Mouse (Mus musculus) spleen, postnatal 10 days (tissue): Measurements from ENCODE around the gene Mrpl38.
"Not testable (repeated sequence)": the region's sequence is repeated elsewhere in the genome, so short reads cannot be mapped to it uniquely, and the experiment has no call there.

Experiments used
- DNase-seq, 2 experiments: peaks; one replicate each; pipeline ENCODE4 v3.0.0; 2021 to 2022; ENCODE audit warnings: low spot score in 2 of 2

The Mrpl38 gene

DNA sequence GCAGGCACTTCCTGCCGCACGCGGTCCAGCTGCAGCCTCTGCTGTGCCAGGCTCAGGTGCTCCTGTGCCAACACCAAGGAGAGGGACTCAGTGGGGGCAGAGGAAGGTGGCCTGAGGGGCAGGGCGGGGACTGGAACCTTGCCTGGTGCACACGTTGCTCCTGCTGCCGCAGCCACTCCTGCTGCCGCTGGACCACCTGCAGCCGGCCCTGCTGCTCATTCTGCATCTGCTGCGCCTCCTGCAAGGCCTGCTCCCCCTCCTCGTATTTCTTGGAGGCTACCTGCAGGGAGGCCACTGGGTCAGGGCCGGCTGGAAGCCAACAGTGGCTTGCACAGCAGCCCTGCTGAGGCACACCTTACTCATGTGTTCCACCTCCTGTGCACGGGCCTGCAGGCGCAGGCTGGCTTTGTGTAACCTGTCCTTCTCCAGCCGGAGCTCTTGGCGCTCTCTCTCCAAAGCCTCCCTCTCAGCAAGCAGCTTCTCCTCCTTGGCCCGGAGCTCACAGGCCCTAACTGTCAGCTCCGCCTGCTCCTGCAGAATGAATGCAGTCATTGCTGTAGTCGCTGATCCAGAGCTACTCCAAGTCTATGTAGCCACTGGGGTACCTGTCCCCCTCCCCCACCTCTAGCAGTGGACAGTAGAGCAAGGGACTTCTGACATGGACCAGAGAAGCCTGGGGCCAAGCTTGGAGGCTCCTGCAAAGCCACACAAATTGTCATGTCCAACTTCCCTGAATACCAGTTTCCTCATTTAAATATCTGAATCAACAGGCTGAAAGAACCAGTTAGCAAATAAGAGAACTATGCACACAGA is 7.0 kb upstream of the Mrpl38 start:
- DNase-seq: no peak

DNA sequence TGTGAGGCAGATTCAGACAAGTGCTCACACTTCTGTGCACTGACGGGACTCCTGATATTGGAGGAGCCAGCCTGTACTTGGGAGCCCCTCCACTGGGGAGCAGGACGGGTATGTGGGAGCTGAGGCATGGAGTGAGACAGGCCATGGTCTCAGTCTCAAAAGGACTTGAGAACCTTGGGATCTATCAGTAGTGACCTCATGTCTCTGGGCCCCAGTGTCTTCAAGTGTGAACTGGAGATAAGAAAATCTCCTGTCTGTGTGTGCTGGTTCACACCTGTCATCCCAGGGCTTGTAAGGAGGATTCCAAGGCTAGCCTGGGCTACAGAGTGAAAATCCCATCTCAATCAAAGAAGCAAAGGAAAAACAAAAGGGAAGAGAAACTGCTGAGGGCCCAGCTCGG is 4.8 kb upstream of the Mrpl38 start:
- DNase-seq: peak in 1 of 2 experiments; percentile 34

GRCm38 (mm10) chr11:116142211-116142991 is 3.7 kb upstream of the Mrpl38 start:
- DNase-seq: peak; percentile 76 to 83

DNA sequence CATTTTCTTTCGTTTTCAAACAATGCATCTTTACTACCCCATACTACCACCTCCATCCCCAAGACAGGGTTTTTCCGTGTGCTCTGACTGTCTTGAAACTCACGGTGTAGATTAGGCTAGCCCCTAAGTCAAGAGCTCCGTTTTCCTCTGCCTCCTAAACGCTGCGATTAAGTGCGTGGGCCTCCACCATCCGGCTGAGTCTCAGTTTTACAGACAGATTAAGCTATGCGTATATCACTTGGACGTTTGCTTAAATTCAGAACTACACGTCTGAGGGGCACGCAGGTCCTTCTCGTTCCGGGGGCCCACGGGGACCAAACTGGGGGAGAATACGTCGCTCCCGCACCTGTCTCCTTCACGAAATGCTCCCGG is 586 bp downstream of the Mrpl38 start:
- no peak for DNase-seq

DNA sequence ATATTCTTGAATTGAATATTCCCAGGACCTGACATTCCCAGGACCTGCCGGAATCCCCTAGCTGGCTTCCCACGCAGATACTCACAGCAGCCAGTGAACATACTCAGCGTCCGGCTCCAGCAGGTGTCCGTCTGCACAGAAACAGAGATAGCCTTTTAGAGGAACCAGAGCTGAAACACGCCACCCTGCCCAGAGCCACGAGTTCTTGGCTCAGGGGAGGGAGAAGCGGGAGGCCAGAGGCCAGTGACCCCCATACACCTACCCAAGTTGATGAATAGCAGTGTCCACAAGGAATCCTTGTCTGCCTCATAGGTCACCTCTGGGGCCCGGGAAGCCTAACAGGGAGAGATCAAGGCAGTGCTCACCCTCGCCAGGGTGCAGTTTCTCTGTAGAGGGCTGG is 4.5 kb downstream of the Mrpl38 start:
- no peak for DNase-seq

DNA sequence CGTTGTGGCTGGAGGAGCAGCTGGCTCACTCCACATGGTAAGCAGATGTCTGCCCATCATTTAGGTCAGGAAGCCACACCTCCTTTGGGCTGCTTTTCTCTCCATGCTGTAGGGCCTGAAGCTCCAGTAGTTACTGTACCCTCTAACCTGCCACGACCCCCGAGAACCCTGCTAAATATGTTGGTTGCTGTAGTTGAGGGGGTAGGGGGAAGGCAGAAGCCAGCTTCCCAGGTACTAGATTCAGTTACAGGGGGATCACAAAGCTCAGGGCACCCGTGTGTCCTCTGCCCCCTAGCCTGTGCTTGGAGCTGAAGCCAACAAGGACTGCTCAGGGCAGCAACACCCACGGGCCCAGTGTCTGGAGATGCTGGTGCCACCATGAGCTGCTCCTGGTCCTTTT is 5.2 kb downstream of the Mrpl38 start:
- no peak for DNase-seq

GRCm38 (mm10) chr11:116132366-116133333 is 6.0 kb downstream of the Mrpl38 start:
- peak in 1 of 2 experiments; percentile 30 for DNase-seq

- DNase-seq: no peak
Observed at GRCm38 (mm10) chr11:116131349-116132170, 7.1 kb downstream of the Mrpl38 start.

GRCm38 (mm10) chr11:116130488-116131205 is 8.0 kb downstream of the Mrpl38 start, which contains the start of gene Trim65:
TSS of gene Trim65 (minus strand) at chr11:116131128.
- peak; percentile 80 to 88 for DNase-seq

DNA sequence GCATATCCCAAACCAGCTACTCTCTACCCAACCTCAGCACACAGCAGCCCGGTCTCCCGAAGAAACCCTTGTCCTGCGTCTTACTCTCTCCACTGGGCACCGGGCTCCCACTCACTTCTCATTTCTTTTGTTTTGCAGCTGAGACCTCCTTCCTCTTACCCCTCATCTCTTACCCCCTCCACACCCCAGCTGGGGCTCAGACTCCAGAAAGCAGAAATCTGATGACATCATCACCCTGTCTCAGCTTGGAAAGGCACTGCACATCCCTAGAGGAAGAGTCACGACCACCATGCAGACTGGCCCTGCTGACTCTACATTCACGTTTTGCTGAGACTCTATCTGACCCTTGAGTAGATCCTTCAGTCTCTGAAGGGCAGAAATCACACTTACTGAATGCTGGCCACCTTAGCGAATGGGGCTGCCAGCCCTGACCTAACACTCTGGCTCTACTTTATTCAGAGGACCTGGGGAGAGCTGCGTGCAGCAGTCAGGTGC is 8.6 kb downstream of the Mrpl38 start:
- DNase-seq: peak in 1 of 2 experiments; percentile 45

DNA sequence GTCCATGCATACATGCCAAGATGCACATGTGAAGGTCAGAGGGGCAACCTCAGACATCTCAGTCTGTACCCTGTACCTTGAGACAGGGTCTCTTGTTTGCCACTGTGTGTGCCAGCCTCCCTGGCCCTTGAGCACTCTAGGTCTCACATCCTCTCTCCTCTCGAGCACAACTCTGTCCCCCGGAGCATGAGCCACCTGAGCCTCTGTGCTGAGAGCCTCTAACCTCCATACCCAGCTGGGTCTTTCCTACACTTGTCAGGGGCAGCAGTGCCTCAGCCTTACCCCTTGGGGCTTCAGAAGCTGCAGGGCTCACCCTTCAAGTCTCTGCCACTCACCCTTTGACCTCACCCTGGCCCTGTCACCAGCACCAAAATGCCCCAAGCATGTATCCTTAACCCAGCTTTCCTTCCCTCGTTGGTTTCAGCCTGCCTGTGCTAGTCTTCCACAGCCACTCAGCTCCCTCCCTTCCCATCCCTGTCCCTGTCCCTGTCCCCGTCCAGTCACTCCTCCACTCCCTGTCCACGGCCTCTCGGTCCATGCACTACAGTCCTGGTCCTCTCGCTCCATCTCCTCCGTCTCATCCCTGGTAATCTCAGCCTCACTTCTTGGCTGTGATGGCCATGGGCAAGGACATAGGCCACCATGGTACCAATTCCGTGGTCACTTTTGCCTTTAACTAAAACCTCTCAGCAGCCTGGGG is 9.4 kb downstream of the Mrpl38 start:
- no peak for DNase-seq

DNA sequence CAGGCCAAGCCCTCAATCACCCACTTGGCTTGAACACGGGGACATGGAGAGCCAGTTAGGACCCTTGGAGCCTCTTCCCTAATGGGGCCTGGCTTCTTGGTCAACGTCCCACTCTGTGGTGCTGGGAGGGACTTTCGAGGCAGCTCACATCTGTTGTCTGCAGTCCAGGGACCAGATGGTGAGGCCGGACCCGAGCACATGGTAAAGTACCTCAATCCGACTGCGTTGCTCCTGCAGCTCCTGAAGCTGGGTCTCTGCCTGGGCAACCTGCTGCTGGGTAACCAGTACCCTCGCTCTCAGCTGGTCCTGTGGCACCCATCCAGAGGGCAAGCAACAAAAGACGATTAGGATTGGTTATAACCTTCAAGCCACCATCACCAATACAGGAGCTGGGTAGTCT is 10.7 kb downstream of the Mrpl38 start:
- DNase-seq: no peak

GRCm38 (mm10) chr11:116127156-116127980 is 11.3 kb downstream of the Mrpl38 start, which contains the start of gene Trim47:
TSS of gene Trim47 (minus strand) at chr11:116127210.
- peak; percentile 24 to 73 for DNase-seq

- DNase-seq: no peak
Observed at GRCm38 (mm10) chr11:116126261-116126660, 12.4 kb downstream of the Mrpl38 start.

GRCm38 (mm10) chr11:116121731-116122245 is 16.9 kb downstream of the Mrpl38 start:
- DNase-seq: not testable (repeated sequence)

GRCm38 (mm10) chr11:116117819-116118218 is 20.8 kb downstream of the Mrpl38 start:
- peak in 1 of 2 experiments; percentile 59 for DNase-seq

GRCm38 (mm10) chr11:116117241-116117640 is 21.4 kb downstream of the Mrpl38 start:
- DNase-seq: no peak

DNA sequence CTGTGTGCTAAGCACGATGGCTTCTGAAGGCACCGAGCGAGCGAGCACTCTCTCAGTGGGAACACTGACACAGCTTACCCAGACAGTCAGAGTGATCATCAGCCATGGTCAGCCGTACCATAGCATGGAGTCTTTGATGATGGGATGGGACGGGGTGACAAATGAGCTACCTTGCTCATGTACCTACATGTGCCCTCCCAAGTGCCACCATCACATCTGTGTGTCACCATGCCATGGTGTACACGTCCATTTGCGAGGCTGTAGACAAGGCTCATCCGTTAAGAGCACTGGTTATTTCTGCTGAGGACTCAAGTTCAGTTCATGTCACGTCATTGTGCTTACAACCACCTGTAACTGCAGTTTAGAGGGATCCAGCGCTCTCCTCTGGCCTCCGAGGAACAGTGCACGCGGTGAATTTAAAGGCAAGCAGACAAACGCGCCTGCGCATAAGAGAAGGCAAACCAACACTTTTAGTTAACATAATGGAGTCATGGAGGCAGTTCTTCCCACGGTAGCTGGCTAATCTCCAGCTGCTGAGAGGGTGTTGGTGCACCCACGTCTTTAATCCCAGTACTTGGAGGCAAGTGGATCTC is 27.0 kb downstream of the Mrpl38 start:
- DNase-seq: no peak
